Mouse (Mus musculus) T-helper 1 cell (primary cell): ENCODE results near the gene Dexi.

Source experiments
- in situ Hi-C: fragments of 300-600 bp; cut with MboI, MseI; formaldehyde crosslinking; loops from one replicate; pipeline ENCODE4 v1.15.1; 2025; ENCODE audit warnings: high pct_unique_total_duplicates

The Dexi gene

GRCm38 (mm10) chr16:10501865-10502264, 41.0 kb downstream of the Dexi start:
- in situ Hi-C loops = no loop called here

- in situ Hi-C loops = loop anchor here (25.0 kb wide), 1 partner anchor 462 kb away; no protein-coding TSS in a partner anchor
Observed at GRCm38 (mm10) chr16:10499122-10499521, 43.7 kb downstream of the Dexi start.

- in situ Hi-C loops = loop anchor here (25.0 kb wide), 1 partner anchor 461 kb away; no protein-coding TSS in a partner anchor
Observed at GRCm38 (mm10) chr16:10498096-10498602, 44.7 kb downstream of the Dexi start.

- in situ Hi-C loops = loop anchor here (25.0 kb wide), 1 partner anchor 459 kb away; no protein-coding TSS in a partner anchor
Observed at GRCm38 (mm10) chr16:10495824-10496298, 47.0 kb downstream of the Dexi start.

- in situ Hi-C loops = loop anchor here (25.0 kb wide), 1 partner anchor 455 kb away; no protein-coding TSS in a partner anchor
Observed at GRCm38 (mm10) chr16:10492587-10492986, 50.3 kb downstream of the Dexi start.

GRCm38 (mm10) chr16:10491716-10492115, 51.1 kb downstream of the Dexi start:
- in situ Hi-C loops = loop anchor here (25.0 kb wide), 1 partner anchor 454 kb away; no protein-coding TSS in a partner anchor

GRCm38 (mm10) chr16:10490503-10491150, 52.2 kb downstream of the Dexi start:
- in situ Hi-C loops = loop anchor here (25.0 kb wide), 1 partner anchor 453 kb away; no protein-coding TSS in a partner anchor

- in situ Hi-C loops = loop anchor here (25.0 kb wide), 1 partner anchor 453 kb away; no protein-coding TSS in a partner anchor
Observed at GRCm38 (mm10) chr16:10489904-10490457, 52.9 kb downstream of the Dexi start.

- in situ Hi-C loops = loop anchor here (25.0 kb wide), 1 partner anchor 452 kb away; no protein-coding TSS in a partner anchor
Observed at GRCm38 (mm10) chr16:10489483-10489882, 53.4 kb downstream of the Dexi start.

GRCm38 (mm10) chr16:10488769-10489481, 53.9 kb downstream of the Dexi start:
- in situ Hi-C loops = loop anchor here (25.0 kb wide), 1 partner anchor 452 kb away; no protein-coding TSS in a partner anchor

- in situ Hi-C loops = loop anchor here (25.0 kb wide), 1 partner anchor 451 kb away; no protein-coding TSS in a partner anchor
Observed at GRCm38 (mm10) chr16:10487895-10488493, 54.9 kb downstream of the Dexi start.

GRCm38 (mm10) chr16:10486993-10487392, 55.9 kb downstream of the Dexi start:
- in situ Hi-C loops = loop anchor here (25.0 kb wide), 1 partner anchor 450 kb away; no protein-coding TSS in a partner anchor

GRCm38 (mm10) chr16:10482343-10482742, 60.5 kb downstream of the Dexi start:
- in situ Hi-C loops = loop anchor here (25.0 kb wide), 1 partner anchor 445 kb away; no protein-coding TSS in a partner anchor

- in situ Hi-C loops = loop anchor here (25.0 kb wide), 1 partner anchor 443 kb away; no protein-coding TSS in a partner anchor
Observed at GRCm38 (mm10) chr16:10479857-10480256, 63.0 kb downstream of the Dexi start, which contains the start of gene Ciita. Ciita (plus strand) TSS chr16:10480059.

GRCm38 (mm10) chr16:10475919-10476318, 66.9 kb downstream of the Dexi start:
- in situ Hi-C loops = loop anchor here (25.0 kb wide), 1 partner anchor 439 kb away; no protein-coding TSS in a partner anchor

GRCm38 (mm10) chr16:10474956-10475355, 67.9 kb downstream of the Dexi start:
- in situ Hi-C loops = loop anchor here (25.0 kb wide), 1 partner anchor 438 kb away; no protein-coding TSS in a partner anchor

- in situ Hi-C loops = no loop called here
Observed at GRCm38 (mm10) chr16:10471950-10472349, 70.9 kb downstream of the Dexi start.

- in situ Hi-C loops = no loop called here
Observed at GRCm38 (mm10) chr16:10468201-10468600, 74.7 kb downstream of the Dexi start.

GRCm38 (mm10) chr16:10467391-10468107, 75.3 kb downstream of the Dexi start:
- in situ Hi-C loops = no loop called here
